Mouse (Mus musculus) liver, postnatal 0 days (tissue): ENCODE measurements around the gene Tbc1d8.

Experiments
- CTCF ChIP-seq: sonication (generic); IDR thresholded peaks from 2 replicates; pipeline ENCODE4 v1.5.1; 2016; ENCODE audit warnings: antibody characterized with exemption, low read depth
- EP300 ChIP-seq: IDR thresholded peaks from 2 replicates; pipeline ENCODE4 v1.6.1; 2016; ENCODE audit warnings: antibody characterized with exemption, low read depth, mild to moderate bottlenecking

DNA sequence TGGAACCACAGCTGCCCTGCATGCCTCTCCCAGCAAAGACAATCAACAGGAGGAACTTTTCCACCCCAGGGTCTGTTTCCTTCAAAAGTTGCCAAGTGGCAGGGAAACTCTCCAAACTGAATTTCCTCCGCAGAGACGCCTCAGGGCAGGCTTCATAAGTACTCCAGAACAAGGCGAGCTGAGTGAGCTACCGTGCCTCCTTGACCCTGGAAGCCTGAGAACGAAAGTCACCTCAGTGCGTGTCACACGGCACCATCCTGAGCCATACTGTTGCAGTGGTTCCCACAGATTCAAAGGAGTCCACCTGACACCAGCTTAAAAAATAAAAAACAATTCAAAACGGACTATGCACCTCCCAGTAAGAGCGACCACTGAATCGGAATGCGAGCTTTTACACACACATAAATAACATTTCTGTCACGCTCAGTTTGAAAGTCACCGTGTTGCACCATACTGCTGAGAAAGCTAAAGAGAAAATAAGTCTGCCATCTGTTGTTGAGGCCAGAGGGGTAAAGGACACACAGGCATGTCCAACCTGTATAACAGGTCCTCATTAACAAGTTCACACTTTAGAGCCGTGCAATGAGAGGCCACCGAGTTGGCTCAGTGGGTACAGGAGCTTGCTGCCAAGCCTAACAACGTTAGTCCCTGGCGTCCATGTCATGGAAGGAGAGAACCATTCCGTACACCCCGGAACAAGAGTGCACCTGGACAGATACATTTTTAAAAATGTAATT, 68.3 kb downstream of the Tbc1d8 start:
- TF ChIP-seq EP300 (no peak), CTCF (no peak)
